Mouse (Mus musculus) kidney, embryonic 16.5 days (tissue): ENCODE data around the gene Palld. TPM values are rescaled to one million over a fixed set of nuclear protein-coding genes. Genes with fewer than 3 reads are reported as not detected.

ENCODE experiments used
- ATAC-seq: fragments of 200-750 bp; cut with Nextera tagmentation; 2 replicates; pipeline ENCODE4 v1.8.0; 2017; ENCODE audit warnings: moderate TSS enrichment; ENCODE audit not compliant: low FRiP score, low TSS enrichment
- H3K27ac ChIP-seq: fragments of 300-500 bp; sonication (generic); 2 replicates; pipeline ENCODE4 v1.5.1; 2014; ENCODE audit warnings: low read length
- H3K27me3 ChIP-seq: fragments of 300-500 bp; sonication (generic); 2 replicates; pipeline ENCODE4 v1.6.1; 2014; ENCODE audit warnings: low read length, control low read depth, mixed read lengths; ENCODE audit not compliant: insufficient read depth
- H3K36me3 ChIP-seq: fragments of 300-500 bp; sonication (generic); 2 replicates; pipeline ENCODE4 v1.6.1; 2014; ENCODE audit warnings: low read length, control low read depth, mixed read lengths; ENCODE audit not compliant: insufficient read depth
- H3K4me1 ChIP-seq: fragments of 300-500 bp; sonication (generic); 2 replicates; pipeline ENCODE4 v1.6.1; 2014; ENCODE audit warnings: low read length, control low read depth, mixed read lengths; ENCODE audit not compliant: insufficient read depth
- H3K4me2 ChIP-seq: fragments of 300-500 bp; sonication (generic); replicated peaks from 2 replicates; pipeline ENCODE4 v1.6.1; 2014; ENCODE audit warnings: low read depth, low read length
- H3K4me3 ChIP-seq: fragments of 300-500 bp; sonication (generic); 2 replicates; pipeline ENCODE4 v1.5.1; 2014; ENCODE audit warnings: mild to moderate bottlenecking, low read length
- H3K9ac ChIP-seq: fragments of 300-500 bp; sonication (generic); replicated peaks from 2 replicates; pipeline ENCODE4 v1.6.1; 2014; ENCODE audit warnings: low read length
- H3K9me3 ChIP-seq: fragments of 300-500 bp; sonication (generic); 2 replicates; pipeline ENCODE4 v1.6.1; 2016; ENCODE audit warnings: low read length, control low read depth
- WGBS: fragments of 180-500 bp; shearing (Covaris S2); extraction: QIAGEN DNeasy Blood & Tissue Kit; methylation state at CpG from one replicate; pipeline ENCODE4 v1.1.7; 2014; 5-methylcytosine and 5-hydroxymethylcytosine counted together
- polyA plus RNA-seq: library from polyadenylated mRNA; unstranded; fragments of >200 nt; fragmentation: Nextera tagmentation; extraction: Ambion mirVana; gene quantifications from 2 replicates; pipeline ENCODE4 v1.2.1, GENCODE M21; 2015

Palld gene
- polyA plus RNA-seq, 1 experiment from 2014 or later = 71.8 TPM

DNA sequence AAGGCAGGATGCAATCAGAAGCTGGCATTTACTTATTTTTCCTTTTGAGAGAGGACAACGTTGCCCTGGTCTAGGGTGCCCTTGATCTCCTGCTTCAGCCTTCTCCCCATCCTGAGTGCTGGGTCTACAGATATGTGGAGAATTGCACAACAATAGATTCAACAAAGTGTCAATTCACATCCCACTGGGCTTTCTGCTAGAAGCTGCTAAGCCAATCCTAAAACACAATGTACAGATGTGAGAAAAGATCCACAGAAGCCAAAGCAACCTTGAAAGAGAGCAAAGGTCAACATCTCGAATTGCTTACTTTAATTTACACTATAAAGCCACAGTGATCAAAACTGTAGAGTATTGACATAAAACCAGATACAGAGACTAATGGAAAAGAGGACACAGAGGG is 270.2 kb downstream of the Palld start:
- no peaks in the 10 kb centered on the region for H3K27me3 ChIP-seq
- H3K36me3 ChIP-seq = no peaks in the 10 kb centered on the region
- no peak for ATAC-seq
- no peak overlapping the region for H3K27ac ChIP-seq
- no peak overlapping the region for H3K4me3 ChIP-seq
- no peak overlapping the region for H3K4me2 ChIP-seq
- no peaks in the 10 kb centered on the region for H3K9me3 ChIP-seq
- 77% methylated on average over 2 of the region's 2 CpGs for WGBS
- H3K9ac ChIP-seq = no peak overlapping the region
- no peaks in the 10 kb centered on the region for H3K4me1 ChIP-seq

DNA sequence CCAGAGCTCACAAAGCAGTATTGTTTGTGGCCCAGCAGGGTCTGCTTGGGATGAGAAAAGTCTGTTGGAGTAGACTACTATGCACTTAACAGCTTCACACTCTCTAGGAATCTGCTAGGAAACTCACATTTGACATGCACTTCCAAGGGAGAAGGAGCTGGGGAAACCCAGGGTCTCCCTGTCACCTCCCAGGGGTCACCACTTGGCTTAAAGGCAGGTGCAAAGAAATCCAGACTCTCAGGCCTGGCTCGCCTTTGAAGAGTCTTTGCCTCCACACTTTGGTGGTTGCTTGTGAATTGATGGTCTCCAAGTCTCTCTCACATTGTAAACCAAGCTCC is 272.9 kb downstream of the Palld start:
- Histone ChIP-seq H3K4me1 (peaks cover 10% of the 10 kb centered on the region), H3K9ac (no peak overlapping the region), H3K9me3 (no peaks in the 10 kb centered on the region; the same call in 1 of the 2 replicates), H3K27ac (no peak overlapping the region), H3K27me3 (no peaks in the 10 kb centered on the region), H3K4me2 (no peak overlapping the region), H3K36me3 (no peaks in the 10 kb centered on the region), H3K4me3 (no peak overlapping the region)
- no peak for ATAC-seq
- 100% methylated on average over 1 of the region's 1 CpGs for WGBS

DNA sequence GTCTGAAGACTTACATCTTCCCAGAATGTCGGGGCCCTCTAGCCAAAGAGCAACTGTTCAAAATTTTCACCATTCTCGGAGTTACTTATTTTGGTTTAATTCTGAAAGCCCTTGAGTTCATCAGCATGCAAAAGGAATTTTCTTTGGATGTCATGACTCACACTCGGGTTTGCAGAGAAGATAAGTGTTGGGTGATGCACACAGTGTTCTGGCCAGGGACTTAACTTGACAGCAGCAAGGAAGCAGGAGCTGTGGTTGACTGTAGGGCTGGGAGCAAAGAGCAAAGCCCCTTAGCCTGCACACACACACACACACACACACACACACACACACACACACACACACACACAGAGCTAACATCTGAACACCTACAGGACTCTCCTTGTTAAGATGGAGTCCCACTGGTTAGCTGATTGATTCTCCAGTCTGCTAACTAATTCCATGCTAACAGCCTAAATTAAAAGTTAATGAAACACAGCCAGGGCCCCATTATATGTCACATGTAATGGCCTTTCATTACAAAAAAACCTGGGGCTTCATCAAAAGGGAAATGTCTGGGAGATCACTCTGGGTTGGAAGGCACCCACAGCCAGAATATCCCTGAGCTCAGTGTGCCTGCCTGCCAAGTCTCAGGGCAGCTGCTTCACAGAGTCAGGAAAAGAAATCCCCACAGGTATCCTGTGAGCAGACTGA is 273.4 kb downstream of the Palld start:
- no peaks in the 10 kb centered on the region for H3K27me3 ChIP-seq
- no peak overlapping the region for H3K9ac ChIP-seq
- peaks cover 11% of the 10 kb centered on the region for H3K4me1 ChIP-seq
- ATAC-seq = no peak
- no peak overlapping the region for H3K4me2 ChIP-seq
- no peak overlapping the region for H3K4me3 ChIP-seq
- no peaks in the 10 kb centered on the region; the same call in 1 of the 2 replicates for H3K9me3 ChIP-seq
- no peak overlapping the region for H3K27ac ChIP-seq
- H3K36me3 ChIP-seq = no peaks in the 10 kb centered on the region
- 75% methylated on average over 3 of the region's 3 CpGs for WGBS

DNA sequence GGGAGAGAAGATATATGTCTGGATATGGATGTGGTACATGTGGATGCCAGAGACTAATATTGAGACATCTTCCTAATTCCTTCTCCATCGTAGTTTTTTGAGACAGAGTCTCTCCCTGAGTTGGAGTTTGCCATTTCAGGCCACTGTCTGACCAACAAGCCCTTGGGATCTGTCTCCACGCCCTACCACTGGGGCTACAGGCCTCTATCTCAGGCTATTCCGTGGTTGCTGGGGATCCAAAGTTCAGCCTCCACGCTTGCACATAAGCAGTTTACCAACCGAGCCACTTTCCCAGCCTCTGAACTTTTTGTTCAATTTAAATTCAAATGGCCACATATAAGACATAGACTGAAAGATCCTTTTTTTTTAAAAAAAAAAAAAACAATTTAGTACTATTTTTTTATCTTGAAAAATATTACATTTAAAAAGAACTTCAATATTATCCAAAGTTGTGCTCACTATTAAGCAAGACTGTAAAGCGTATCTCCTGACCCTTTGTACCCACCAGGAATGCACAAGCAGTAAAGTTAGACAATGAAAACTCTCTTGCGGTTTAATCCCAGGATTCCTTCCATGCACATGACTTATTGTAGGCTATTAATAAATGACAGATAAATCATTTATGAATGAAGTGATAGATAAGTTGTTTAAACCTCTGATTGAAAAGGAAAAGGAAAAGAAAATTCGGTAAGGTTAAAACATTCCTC is 276.1 kb downstream of the Palld start:
- Histone ChIP-seq H3K9ac (no peak overlapping the region), H3K4me1 (peaks cover 20% of the 10 kb centered on the region), H3K9me3 (no peaks in the 10 kb centered on the region; the same call in 1 of the 2 replicates), H3K27me3 (no peaks in the 10 kb centered on the region), H3K27ac (no peak overlapping the region), H3K4me2 (no peak overlapping the region), H3K4me3 (no peak overlapping the region), H3K36me3 (no peaks in the 10 kb centered on the region)
- 89% methylated on average over 8 of the region's 8 CpGs for WGBS
- no peak for ATAC-seq

DNA sequence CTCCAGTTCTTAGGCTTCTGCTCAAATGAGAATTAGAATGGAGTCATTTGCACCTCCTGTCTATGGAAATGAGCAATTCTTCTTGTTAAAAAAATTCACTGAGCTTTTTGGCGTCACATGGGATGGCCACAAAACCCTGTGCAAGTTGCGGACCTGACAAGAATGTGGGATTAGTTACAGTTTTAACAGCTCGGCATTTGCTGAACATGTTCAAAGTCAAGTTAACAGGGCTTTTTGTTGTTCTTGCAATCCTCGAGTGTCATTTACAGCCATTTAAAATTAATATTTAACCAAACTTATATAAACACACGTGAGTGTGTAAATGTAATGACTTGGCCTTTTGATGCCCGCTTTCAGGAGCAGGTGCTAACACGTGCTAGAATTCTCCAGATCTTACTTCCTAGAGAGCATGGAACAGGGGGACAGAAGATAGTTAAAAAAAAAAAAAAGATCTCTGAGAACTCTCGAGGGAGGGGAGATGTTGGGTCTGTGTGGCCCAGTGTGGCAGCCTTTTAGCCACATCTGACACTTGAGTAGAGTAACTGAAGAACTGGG is 276.8 kb downstream of the Palld start:
- H3K27ac ChIP-seq = peak overlapping the region; percentile 25; the same call in 1 of the 2 replicates
- no peak overlapping the region for H3K9ac ChIP-seq
- peak; percentile 33; the same call in 1 of the 2 replicates for ATAC-seq
- WGBS = 61% methylated on average over 8 of the region's 8 CpGs
- no peaks in the 10 kb centered on the region for H3K27me3 ChIP-seq
- peaks cover 20% of the 10 kb centered on the region for H3K4me1 ChIP-seq
- no peaks in the 10 kb centered on the region for H3K36me3 ChIP-seq
- H3K4me3 ChIP-seq = no peak overlapping the region
- no peaks in the 10 kb centered on the region; the same call in 1 of the 2 replicates for H3K9me3 ChIP-seq
- no peak overlapping the region for H3K4me2 ChIP-seq

DNA sequence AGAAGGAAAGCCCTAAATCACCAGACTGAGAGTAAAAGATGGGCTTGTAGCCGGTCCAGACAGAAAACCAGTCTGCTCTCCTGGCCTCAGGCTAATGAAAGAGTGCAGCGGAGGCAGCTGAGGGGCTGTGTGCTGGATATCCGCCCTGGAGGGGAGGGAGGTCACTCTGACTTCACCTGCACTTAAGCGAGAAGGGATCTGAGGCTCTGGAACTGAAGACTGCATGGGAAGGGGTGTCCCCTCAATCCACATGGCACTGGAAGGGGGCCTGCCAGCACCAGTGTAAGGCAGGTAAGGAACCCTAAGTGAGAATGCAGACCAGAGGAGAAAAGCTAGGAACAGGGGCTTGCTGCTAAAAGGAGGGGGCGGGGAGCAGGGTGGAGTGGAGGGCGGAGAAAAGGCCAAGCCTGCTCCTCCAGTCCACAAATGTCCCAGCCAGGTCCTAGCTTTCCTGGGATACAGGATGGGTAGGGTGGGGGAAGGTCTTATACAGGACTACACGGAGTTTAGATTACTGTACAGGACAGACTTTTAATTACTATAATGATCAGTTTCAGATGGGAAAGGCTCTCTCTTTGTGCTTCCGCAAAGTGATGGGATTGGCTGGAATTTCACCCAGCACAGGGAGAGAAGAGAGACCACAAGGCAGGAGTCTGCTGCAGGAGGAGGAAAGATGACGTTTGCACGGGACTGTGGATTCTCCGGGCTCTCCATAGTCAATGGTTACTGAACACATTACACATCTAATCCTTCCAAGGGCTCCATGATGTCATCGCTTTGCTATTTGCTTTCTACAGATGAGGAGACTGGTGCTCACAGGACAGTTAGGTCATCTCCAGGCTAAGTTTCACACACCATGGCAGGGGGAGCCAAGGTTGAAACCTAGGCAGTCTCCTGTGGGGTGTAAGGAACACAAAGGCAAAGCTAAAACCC is 278.7 kb downstream of the Palld start:
- Histone ChIP-seq H3K9ac (no peak overlapping the region), H3K9me3 (no peaks in the 10 kb centered on the region; the same call in 1 of the 2 replicates), H3K4me1 (peaks cover 20% of the 10 kb centered on the region), H3K27ac (no peak overlapping the region), H3K4me2 (no peak overlapping the region), H3K36me3 (no peaks in the 10 kb centered on the region), H3K27me3 (no peaks in the 10 kb centered on the region), H3K4me3 (no peak overlapping the region)
- peak; percentile 56; the same call in 1 of the 2 replicates for ATAC-seq
- 43% methylated on average over 12 of the region's 12 CpGs for WGBS

DNA sequence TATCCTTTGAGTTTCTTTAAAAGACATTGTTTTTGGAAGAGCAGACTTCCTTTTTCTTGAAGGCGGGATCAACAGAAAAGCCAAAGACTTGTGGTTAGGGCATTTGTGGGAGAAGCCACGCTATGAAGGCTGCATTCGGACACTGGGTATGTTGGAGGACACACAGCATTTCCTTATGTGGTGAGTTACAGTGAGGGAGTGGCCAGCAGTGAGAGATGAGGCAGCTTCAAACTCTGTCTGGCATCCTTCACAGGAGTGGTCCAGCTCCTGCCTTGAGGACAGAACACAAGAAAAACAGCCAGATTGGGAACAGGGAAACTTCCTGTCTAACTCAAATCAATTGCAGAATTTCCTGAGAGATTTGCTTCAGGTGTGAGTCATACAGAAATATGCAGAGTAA is 281.2 kb downstream of the Palld start:
- no peak overlapping the region for H3K4me3 ChIP-seq
- no peak overlapping the region for H3K9ac ChIP-seq
- no peaks in the 10 kb centered on the region; the same call in 1 of the 2 replicates for H3K9me3 ChIP-seq
- no peaks in the 10 kb centered on the region for H3K36me3 ChIP-seq
- no peak overlapping the region for H3K27ac ChIP-seq
- ATAC-seq = no peak
- WGBS = 75% methylated on average over 3 of the region's 3 CpGs
- H3K4me1 ChIP-seq = peaks cover 24% of the 10 kb centered on the region
- no peaks in the 10 kb centered on the region for H3K27me3 ChIP-seq
- H3K4me2 ChIP-seq = no peak overlapping the region

DNA sequence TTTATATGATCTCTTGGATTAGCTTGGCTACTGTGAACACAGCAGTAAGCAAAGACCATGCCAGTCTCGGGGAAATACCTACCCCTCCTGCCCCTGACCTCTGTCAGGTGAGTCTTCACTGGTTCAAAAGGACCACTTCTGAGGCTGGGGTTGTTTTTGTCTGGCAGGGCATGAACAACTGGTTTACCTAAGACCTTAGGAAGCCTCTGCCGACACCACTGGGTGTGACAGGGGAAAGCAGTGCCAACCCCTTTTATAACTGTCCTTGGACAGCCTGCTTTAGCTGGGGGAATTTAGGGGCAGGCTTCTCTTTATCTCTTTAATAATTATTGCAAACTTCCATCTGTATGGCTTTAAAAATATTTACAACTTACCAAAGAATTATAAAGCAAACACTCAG is 284.8 kb downstream of the Palld start:
- WGBS = 66% methylated on average over 2 of the region's 2 CpGs
- no peaks in the 10 kb centered on the region for H3K9me3 ChIP-seq
- ATAC-seq = no peak
- 0 out of 2 replicates have a peak, but pooled peaks cover 3% of the 10 kb centered on the region for H3K4me1 ChIP-seq
- no peaks in the 10 kb centered on the region for H3K27me3 ChIP-seq
- no peaks in the 10 kb centered on the region for H3K36me3 ChIP-seq
- no peak overlapping the region for H3K4me2 ChIP-seq
- no peak overlapping the region for H3K4me3 ChIP-seq
- H3K27ac ChIP-seq = no peak overlapping the region
- no peak overlapping the region for H3K9ac ChIP-seq

DNA sequence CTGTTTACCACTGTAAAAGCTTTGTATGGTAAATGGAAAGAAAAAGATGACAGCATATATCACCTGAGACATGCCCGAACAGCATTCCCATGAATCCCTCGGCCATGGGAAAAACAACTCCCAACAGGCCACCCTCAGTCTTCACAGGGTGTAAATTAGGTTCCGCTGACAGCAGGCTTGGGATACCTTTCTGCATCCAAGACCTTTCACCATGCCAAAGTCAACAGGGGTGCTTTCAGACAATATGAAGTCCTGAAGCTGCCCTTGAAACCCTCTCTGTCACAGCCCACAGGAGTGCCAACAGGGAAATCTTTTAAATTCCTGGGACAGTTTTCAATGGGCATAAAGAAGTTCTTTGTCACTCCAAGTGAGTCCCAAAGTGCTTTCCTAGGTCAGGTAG is 285.4 kb downstream of the Palld start:
- Histone ChIP-seq H3K27me3 (no peaks in the 10 kb centered on the region), H3K4me3 (no peak overlapping the region), H3K27ac (no peak overlapping the region), H3K4me1 (0 out of 2 replicates have a peak, but pooled peaks cover 3% of the 10 kb centered on the region), H3K9me3 (no peaks in the 10 kb centered on the region), H3K9ac (no peak overlapping the region), H3K4me2 (no peak overlapping the region), H3K36me3 (no peaks in the 10 kb centered on the region)
- WGBS = 69% methylated on average over 3 of the region's 3 CpGs
- no peak for ATAC-seq
